Mouse (Mus musculus) small intestine, adult 2 months (tissue): ENCODE results near the gene Arl6ip6.

Experiments
- CTCF ChIP-seq: fragments of 200-500 bp; IDR thresholded peaks from 2 replicates; pipeline ENCODE4 v1.5.1; 2012; ENCODE audit warnings: low read depth, mild to moderate bottlenecking, control low read depth, inconsistent platforms, low read length, moderate library complexity, mixed read lengths; ENCODE audit not compliant: insufficient replicate concordance, insufficient read length; ENCODE audit errors: extremely low read depth
- POLR2A ChIP-seq: fragments of 200-500 bp; IDR thresholded peaks from 2 replicates; pipeline ENCODE4 v1.6.1; 2012; ENCODE audit warnings: low read depth, mild to moderate bottlenecking, control low read depth, inconsistent platforms, low read length, moderate library complexity

GRCm38 (mm10) chr2:53179876-53180275 is 11.7 kb upstream of the Arl6ip6 start:
- TF ChIP-seq CTCF (no peak), POLR2A (no peak)
